Mouse (Mus musculus): ENCODE measurements around the gene Samhd1.

DNA sequence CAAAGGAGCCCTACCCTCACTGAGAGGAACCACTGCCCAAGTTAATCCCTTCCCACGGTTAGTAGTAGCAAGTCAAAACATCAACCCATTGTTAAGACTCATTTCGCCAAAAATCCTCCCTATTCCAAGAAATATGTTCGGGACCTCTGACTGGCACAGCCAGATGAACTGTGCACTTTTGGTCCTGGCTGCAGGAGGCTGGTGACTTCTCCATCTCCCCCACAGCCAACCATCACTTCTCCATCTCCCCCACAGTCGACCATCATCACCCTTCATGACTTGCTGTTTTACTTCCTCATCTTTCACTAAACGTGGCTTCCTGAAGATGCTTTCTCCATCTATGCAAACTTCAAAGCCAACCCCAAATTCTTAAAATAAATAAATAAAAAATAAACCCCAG, 3.7 kb upstream of the Samhd1 start:
- TF ChIP-seq CTCF (IDR thresholded peaks at IDR 0.05; ENCODE audit: borderline replicate concordance, insufficient read depth, low read length) (no peak), POLR2A (IDR thresholded peaks at IDR 0.05; ENCODE audit: low read depth, low read length) (no peak)
